Mouse (Mus musculus) ES-E14 (cell line): ENCODE data around the gene Extl2. TPM values are rescaled to one million over a fixed set of nuclear protein-coding genes. Genes with fewer than 3 reads are reported as not detected.

Experiments
- DNase-seq: peaks from one replicate; pipeline ENCODE4 v3.0.0-alpha.2; 2013; ENCODE audit warnings: low read depth, low spot score
- H3K27ac ChIP-seq: 2 replicates; pipeline ENCODE4 v1.5.1; 2012; ENCODE audit warnings: low read depth, mild to moderate bottlenecking, low read length, moderate library complexity, mixed read lengths; ENCODE audit not compliant: poor library complexity, insufficient read depth, severe bottlenecking
- H3K36me3 ChIP-seq: 2 replicates; pipeline ENCODE4 v1.6.1; 2012; ENCODE audit warnings: mild to moderate bottlenecking, low read length, moderate library complexity, mixed read lengths; ENCODE audit not compliant: control insufficient read depth, poor library complexity, insufficient read depth, severe bottlenecking
- H3K4me1 ChIP-seq, 2 experiments: fragments of 150-350 bp in 1 of 2; sonication (generic) in 1 of 2; 2 replicates each; pipeline ENCODE4 v1.6.1; 2012; ENCODE audit warnings: low read length in 2 of 2, mild to moderate bottlenecking in 1 of 2, mixed read lengths in 1 of 2; ENCODE audit not compliant: control insufficient read depth in 2 of 2, insufficient read depth in 2 of 2, poor library complexity in 1 of 2
- H3K4me3 ChIP-seq, 2 experiments: fragments of 150-350 bp in 1 of 2; sonication (generic) in 1 of 2; 2 replicates each; pipeline ENCODE4 v1.5.1; 2012; ENCODE audit warnings: low read length in 2 of 2, low read depth in 1 of 2, mild to moderate bottlenecking in 1 of 2, mixed read lengths in 1 of 2; ENCODE audit not compliant: insufficient read depth in 1 of 2, poor library complexity in 1 of 2, severe bottlenecking in 1 of 2
- H3K9ac ChIP-seq: 2 replicates; pipeline ENCODE4 v1.6.1; 2012; ENCODE audit warnings: low read depth, mild to moderate bottlenecking, low read length, mixed read lengths; ENCODE audit not compliant: poor library complexity, insufficient read depth, severe bottlenecking
- H3K9me3 ChIP-seq: fragments of 150-350 bp; sonication (generic); 2 replicates; pipeline ENCODE4 v1.6.1; 2012; ENCODE audit warnings: low read depth, mild to moderate bottlenecking, low read length; ENCODE audit not compliant: control insufficient read depth, insufficient read depth
- CHD2 ChIP-seq: IDR thresholded peaks from 2 replicates; pipeline ENCODE4 v1.6.1; 2014; ENCODE audit warnings: mild to moderate bottlenecking, low read depth, low read length, inconsistent platforms
- HCFC1 ChIP-seq: IDR thresholded peaks from 2 replicates; pipeline ENCODE4 v1.6.1; 2012; ENCODE audit warnings: low read length, inconsistent platforms, borderline replicate concordance; ENCODE audit not compliant: insufficient read depth
- MAFK ChIP-seq: IDR thresholded peaks from 2 replicates; pipeline ENCODE4 v1.6.1; 2014; ENCODE audit warnings: mild to moderate bottlenecking, low read depth, low read length, inconsistent platforms; ENCODE audit not compliant: insufficient read depth
- ZC3H11A ChIP-seq: IDR thresholded peaks from 2 replicates; pipeline ENCODE4 v1.6.1; 2012; ENCODE audit warnings: low read depth, mild to moderate bottlenecking, inconsistent platforms, low read length, borderline replicate concordance
- ZNF384 ChIP-seq: IDR thresholded peaks from 2 replicates; pipeline ENCODE4 v1.6.1; 2012; ENCODE audit warnings: low read depth, low read length, inconsistent platforms
- in situ Hi-C, 2 experiments: fragments of 600-800 bp; cut with MboI; formaldehyde crosslinking; loops; one replicate each; pipeline ENCODE4 v1.15.1; 2025; ENCODE audit warnings: low sequenced_read_pairs in 2 of 2, inconsistent platforms in 1 of 2; ENCODE audit not compliant: unreplicated experiment in 2 of 2
- total RNA-seq: library from RNA; depleted of rRNA; stranded (reverse); fragments of 300-350 nt; gene quantifications from 2 replicates; pipeline ENCODE4 v1.2.3, GENCODE M21; 2012

The Extl2 gene
- total RNA-seq, 1 experiment: 8.8 TPM

DNA sequence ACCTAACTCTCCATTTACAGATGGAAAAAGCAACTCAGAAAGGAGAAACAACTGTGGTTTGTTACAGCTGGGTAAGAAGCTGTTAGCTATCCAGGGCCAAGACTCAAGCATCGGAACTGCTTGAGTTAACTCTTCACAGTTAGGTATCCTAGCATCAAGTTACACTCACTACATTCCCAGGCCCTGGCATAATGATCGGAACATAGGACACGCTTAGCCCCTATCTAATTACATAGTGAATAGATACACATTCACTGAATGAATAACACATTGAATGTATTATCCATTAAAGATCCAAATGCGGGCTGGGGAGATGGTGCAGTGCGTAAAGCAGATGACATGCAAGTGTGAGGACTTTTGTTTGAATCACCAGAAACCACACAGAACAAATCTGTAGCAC, 43.2 kb upstream of the Extl2 start:
- Histone ChIP-seq H3K9ac (no peak overlapping the region), H3K4me3 (no peak overlapping the region), H3K4me1 (no peaks in the 10 kb centered on the region), H3K9me3 (no peaks in the 10 kb centered on the region), H3K27ac (no peak overlapping the region), H3K36me3 (no peaks in the 10 kb centered on the region)
- in situ Hi-C loops: no loop called here
- no peak for DNase-seq
- TF ChIP-seq ZNF384 (no peak), HCFC1 (no peak), ZC3H11A (no peak), MAFK (no peak), CHD2 (no peak)

DNA sequence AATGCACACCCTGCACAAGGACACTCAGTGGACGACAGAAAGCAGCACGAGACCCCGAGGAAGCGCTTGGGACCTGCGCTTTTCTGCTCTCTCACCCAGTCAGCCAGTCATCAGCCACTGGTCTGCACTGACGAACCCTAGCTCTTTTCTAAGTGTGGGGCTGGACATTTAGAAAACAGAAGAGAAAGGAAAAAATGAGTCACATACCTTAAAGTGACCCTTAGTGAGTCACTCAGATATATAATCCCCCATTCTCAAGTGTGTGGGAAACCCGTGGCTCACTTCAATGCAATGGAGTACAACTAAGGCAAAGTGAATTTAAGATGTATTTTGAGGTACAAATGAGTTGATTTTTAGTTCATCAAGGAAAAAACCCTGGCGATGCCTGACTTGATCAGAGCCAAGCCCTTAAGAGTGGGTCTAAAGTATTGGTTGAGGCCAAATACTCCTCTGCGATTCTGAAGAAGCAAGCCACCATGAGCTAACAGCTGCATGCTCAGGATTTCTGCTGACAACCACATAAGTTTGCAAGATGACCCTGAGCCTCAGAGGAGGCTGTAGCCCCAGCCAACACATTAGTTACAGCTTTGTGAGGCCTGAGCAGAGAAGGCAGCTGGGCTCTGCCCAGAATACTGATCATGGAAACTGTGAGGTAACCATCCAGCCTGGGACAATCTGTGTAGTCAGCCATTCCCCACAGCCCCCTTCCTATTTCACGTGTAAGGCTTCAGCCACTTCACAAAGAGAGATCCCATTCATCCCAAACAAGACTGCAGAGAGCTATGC, 38.3 kb upstream of the Extl2 start:
- no peak overlapping the region for H3K9ac ChIP-seq
- H3K9me3 ChIP-seq: no peaks in the 10 kb centered on the region
- H3K4me1 ChIP-seq: no peaks in the 10 kb centered on the region
- peaks cover 2% of the 10 kb centered on the region; the same call in 1 of the 2 replicates for H3K36me3 ChIP-seq
- DNase-seq: no peak
- H3K27ac ChIP-seq: no peak overlapping the region
- in situ Hi-C loops: no loop called here
- TF ChIP-seq HCFC1 (no peak), MAFK (no peak), ZNF384 (no peak), ZC3H11A (no peak)
- H3K4me3 ChIP-seq: no peak overlapping the region

DNA sequence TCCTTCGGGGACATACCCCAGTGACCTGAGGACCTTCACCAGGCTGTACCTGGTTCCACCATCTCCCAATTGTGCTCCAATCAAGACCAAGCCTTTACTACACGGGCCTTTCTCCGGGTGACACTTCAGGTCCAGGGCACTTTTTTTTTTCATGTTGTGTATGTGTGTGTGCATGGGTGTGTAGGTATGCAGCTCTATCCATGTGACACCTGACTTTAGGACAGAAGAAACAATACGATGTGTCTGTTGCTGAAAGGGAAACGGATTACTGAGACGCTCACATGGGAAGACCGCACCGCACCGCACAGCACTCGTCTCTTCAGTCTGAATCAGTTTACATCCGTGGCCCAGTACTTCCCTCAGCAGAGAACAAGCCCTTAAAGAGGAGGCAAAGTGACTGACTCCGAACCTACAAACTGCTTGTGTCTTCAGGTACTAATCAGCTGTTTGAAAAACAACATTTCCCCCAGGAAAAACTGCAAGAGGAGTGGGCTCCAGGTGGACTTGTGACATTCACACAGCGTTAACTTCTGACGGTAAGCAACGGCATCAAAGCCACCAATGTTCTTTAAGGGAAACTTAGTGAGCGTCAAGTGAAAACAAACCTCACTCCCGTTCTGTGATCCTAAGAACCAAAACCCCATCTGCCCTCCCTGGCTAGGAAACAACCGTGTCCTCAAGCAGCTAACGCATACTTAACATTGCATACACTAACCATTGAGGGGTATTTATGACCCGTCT, 36.0 kb upstream of the Extl2 start:
- DNase-seq: no peak
- TF ChIP-seq ZC3H11A: no peak
- TF ChIP-seq CHD2: no peak
- no peak for TF ChIP-seq MAFK
- no peak for TF ChIP-seq HCFC1
- TF ChIP-seq ZNF384: no peak
- in situ Hi-C loops: no loop called here
- Histone ChIP-seq H3K9ac (no peak overlapping the region), H3K4me1 (no peaks in the 10 kb centered on the region), H3K4me3 (no peak overlapping the region), H3K27ac (no peak overlapping the region), H3K9me3 (no peaks in the 10 kb centered on the region), H3K36me3 (peaks cover 6% of the 10 kb centered on the region; the same call in 1 of the 2 replicates)

DNA sequence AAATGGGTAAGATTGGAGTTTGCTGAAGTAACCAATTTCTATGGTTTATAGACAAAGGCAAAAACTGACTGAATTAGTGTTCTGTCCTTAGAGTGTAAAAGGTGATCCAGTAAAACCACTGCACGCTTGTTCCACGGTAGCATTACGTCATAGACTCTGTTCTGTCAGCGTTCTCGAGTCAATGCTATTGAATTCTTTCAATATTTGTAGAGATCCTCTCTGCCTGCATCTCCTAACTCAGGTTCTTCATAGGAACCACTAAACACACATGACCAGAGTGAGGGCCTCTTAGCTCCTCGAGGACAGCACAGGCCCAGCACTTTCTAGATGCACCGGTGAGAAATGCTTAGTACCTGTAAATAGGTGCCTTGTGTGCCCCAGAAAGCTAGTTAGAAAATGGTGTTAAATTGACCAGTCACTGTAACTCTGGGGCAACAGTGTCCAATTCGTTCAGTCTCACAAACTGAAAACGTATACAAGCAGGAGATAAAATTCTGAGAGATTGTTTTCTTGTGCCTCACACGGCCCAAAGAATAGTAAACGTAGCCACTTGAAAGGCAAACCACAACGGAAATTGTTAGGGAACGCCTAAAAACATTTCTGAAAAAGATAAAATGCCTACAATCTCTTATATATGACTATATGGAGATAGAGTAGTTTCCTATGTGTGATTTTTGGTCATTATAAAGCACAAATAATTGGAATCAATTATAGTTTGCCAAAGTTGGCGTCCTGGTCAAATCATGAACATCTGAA, 35.2 kb upstream of the Extl2 start:
- Histone ChIP-seq H3K36me3 (peaks cover 6% of the 10 kb centered on the region; the same call in 1 of the 2 replicates), H3K27ac (no peak overlapping the region), H3K4me3 (no peak overlapping the region), H3K9ac (no peak overlapping the region), H3K9me3 (no peaks in the 10 kb centered on the region), H3K4me1 (no peaks in the 10 kb centered on the region)
- in situ Hi-C loops: no loop called here
- TF ChIP-seq CHD2: no peak
- no peak for TF ChIP-seq ZC3H11A
- TF ChIP-seq HCFC1: no peak
- TF ChIP-seq MAFK: no peak
- TF ChIP-seq ZNF384: no peak
- no peak for DNase-seq
